Mouse (Mus musculus) midbrain, embryonic 12.5 days (tissue): ENCODE data around the gene Zfp704. TPM values are rescaled to one million over a fixed set of nuclear protein-coding genes. Genes with fewer than 3 reads are reported as not detected.

Experiments used
- ATAC-seq: fragments of 200-750 bp; cut with Nextera tagmentation; 2 replicates; pipeline ENCODE4 v1.8.0; 2017; ENCODE audit warnings: low read depth, moderate TSS enrichment, moderate library complexity; ENCODE audit not compliant: low FRiP score
- H3K27ac ChIP-seq: fragments of 300-500 bp; sonication (generic); replicated peaks from 2 replicates; pipeline ENCODE4 v1.5.1; 2016; ENCODE audit warnings: mild to moderate bottlenecking
- H3K27me3 ChIP-seq: fragments of 300-500 bp; sonication (generic); 2 replicates; pipeline ENCODE4 v1.6.1; 2016; ENCODE audit warnings: mild to moderate bottlenecking
- H3K36me3 ChIP-seq: fragments of 300-500 bp; sonication (generic); 2 replicates; pipeline ENCODE4 v1.6.1; 2016
- H3K4me1 ChIP-seq: fragments of 300-500 bp; sonication (generic); 2 replicates; pipeline ENCODE4 v1.6.1; 2016
- H3K4me2 ChIP-seq: fragments of 300-500 bp; sonication (generic); replicated peaks from 2 replicates; pipeline ENCODE4 v1.6.1; 2016; ENCODE audit warnings: mild to moderate bottlenecking, moderate library complexity
- H3K4me3 ChIP-seq: fragments of 300-500 bp; sonication (generic); 2 replicates; pipeline ENCODE4 v1.5.1; 2016; ENCODE audit warnings: mild to moderate bottlenecking
- H3K9ac ChIP-seq: fragments of 300-500 bp; sonication (generic); replicated peaks from 2 replicates; pipeline ENCODE4 v1.6.1; 2016; ENCODE audit warnings: mild to moderate bottlenecking, moderate library complexity
- H3K9me3 ChIP-seq: fragments of 300-500 bp; sonication (generic); 2 replicates; pipeline ENCODE4 v1.6.1; 2016; ENCODE audit warnings: mild to moderate bottlenecking
- WGBS: fragments of 180-500 bp; shearing (Covaris S2); methylation state at CpG from one replicate; pipeline ENCODE4 v1.1.7; 2016; 5-methylcytosine and 5-hydroxymethylcytosine counted together
- polyA plus RNA-seq: library from polyadenylated mRNA; unstranded; fragments of >200 nt; fragmentation: Nextera tagmentation; extraction: Ambion mirVana; gene quantifications from 2 replicates; pipeline ENCODE4 v1.2.1, GENCODE M21; 2016

Gene Zfp704
- polyA plus RNA-seq, 1 experiment from 2014 or later: 6.9 TPM

GRCm38 (mm10) chr3:9593832-9594231 lies 16.1 kb downstream of the Zfp704 start:
- H3K36me3 ChIP-seq: no peaks in the 10 kb centered on the region
- H3K27me3 ChIP-seq: no peaks in the 10 kb centered on the region
- WGBS: 79% methylated on average over 2 of the region's 2 CpGs
- no peak overlapping the region for H3K9ac ChIP-seq
- H3K27ac ChIP-seq: no peak overlapping the region
- H3K4me3 ChIP-seq: no peak overlapping the region
- no peaks in the 10 kb centered on the region for H3K9me3 ChIP-seq
- no peaks in the 10 kb centered on the region; the same call in 1 of the 2 replicates for H3K4me1 ChIP-seq
- H3K4me2 ChIP-seq: no peak overlapping the region
- ATAC-seq: no peak

GRCm38 (mm10) chr3:9591416-9592110 lies 18.3 kb downstream of the Zfp704 start:
- no peak for ATAC-seq
- no peak overlapping the region for H3K4me2 ChIP-seq
- no peaks in the 10 kb centered on the region for H3K9me3 ChIP-seq
- H3K9ac ChIP-seq: no peak overlapping the region
- WGBS: 93% methylated on average over 8 of the region's 8 CpGs
- H3K4me1 ChIP-seq: no peaks in the 10 kb centered on the region
- no peaks in the 10 kb centered on the region for H3K27me3 ChIP-seq
- no peaks in the 10 kb centered on the region for H3K36me3 ChIP-seq
- no peak overlapping the region for H3K4me3 ChIP-seq
- H3K27ac ChIP-seq: no peak overlapping the region

- Histone ChIP-seq H3K36me3 (no peaks in the 10 kb centered on the region), H3K27ac (no peak overlapping the region), H3K9ac (no peak overlapping the region), H3K27me3 (no peaks in the 10 kb centered on the region), H3K4me2 (no peak overlapping the region), H3K4me3 (no peak overlapping the region), H3K4me1 (no peaks in the 10 kb centered on the region), H3K9me3 (no peaks in the 10 kb centered on the region)
- 93% methylated on average over 4 of the region's 4 CpGs for WGBS
- no peak for ATAC-seq
These were observed 21.2 kb downstream of the Zfp704 start for GRCm38 (mm10) chr3:9588635-9589034.

- H3K4me2 ChIP-seq: no peak overlapping the region
These were observed 22.6 kb downstream of the Zfp704 start for GRCm38 (mm10) chr3:9587304-9587703.

GRCm38 (mm10) chr3:9583516-9583915 lies 26.4 kb downstream of the Zfp704 start:
- Histone ChIP-seq H3K9me3 (no peaks in the 10 kb centered on the region), H3K4me3 (no peak overlapping the region), H3K27ac (no peak overlapping the region), H3K9ac (no peak overlapping the region), H3K4me1 (no peaks in the 10 kb centered on the region), H3K36me3 (no peaks in the 10 kb centered on the region), H3K27me3 (no peaks in the 10 kb centered on the region), H3K4me2 (no peak overlapping the region)
- 89% methylated on average over 2 of the region's 2 CpGs for WGBS
- no peak for ATAC-seq

More at GRCm38 (mm10) chr3:9587304-9587703, 22.6 kb downstream of the Zfp704 start:
- WGBS: 95% methylated on average over 7 of the region's 7 CpGs
- Histone ChIP-seq H3K27me3 (no peaks in the 10 kb centered on the region), H3K36me3 (no peaks in the 10 kb centered on the region), H3K9me3 (no peaks in the 10 kb centered on the region), H3K27ac (no peak overlapping the region), H3K4me3 (no peak overlapping the region), H3K9ac (no peak overlapping the region), H3K4me1 (no peaks in the 10 kb centered on the region)
- no peak for ATAC-seq

DNA sequence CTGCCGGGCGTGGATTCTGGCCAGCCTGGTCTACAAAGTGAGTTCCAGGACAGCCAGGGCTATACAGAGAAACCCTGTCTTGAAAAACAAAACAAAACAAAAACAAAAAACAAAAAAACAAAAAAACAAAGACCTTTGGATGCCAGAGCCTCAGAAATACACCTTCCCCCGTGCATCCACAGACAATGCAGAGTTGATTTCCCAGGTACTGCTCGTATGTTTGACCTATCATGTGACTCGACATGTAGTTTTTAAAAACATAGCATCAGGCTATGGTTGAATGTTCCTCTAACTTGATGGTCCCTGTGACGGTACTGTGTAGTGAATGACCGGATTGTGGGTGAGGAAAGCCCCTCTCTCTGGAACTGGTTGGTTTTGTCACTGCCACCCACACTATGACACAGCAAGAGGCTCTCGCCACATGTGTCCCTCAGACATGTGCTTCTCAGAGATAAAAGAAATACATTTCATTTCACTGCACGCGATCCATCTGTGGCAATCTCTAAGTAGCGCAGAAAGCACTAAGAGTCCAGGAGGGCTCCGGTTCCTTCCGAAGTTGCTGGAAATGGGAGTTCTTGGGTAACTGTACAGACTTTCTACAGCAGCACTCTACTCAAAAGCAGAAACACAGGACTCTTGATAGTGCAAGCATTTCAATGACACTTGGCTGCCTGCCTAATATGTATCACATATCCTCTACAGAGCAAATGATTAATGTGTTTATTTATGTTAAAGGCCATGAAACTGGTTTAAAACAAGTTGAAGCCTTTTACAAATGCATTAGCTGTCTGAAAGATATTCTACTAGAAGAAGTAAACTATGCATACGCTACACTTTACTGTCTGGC lies 28.7 kb downstream of the Zfp704 start:
- no peak overlapping the region for H3K4me2 ChIP-seq
- no peaks in the 10 kb centered on the region for H3K9me3 ChIP-seq
- ATAC-seq: no peak
- H3K36me3 ChIP-seq: no peaks in the 10 kb centered on the region
- H3K4me1 ChIP-seq: peaks cover 1% of the 10 kb centered on the region; the same call in 1 of the 2 replicates
- H3K27ac ChIP-seq: no peak overlapping the region
- H3K9ac ChIP-seq: no peak overlapping the region
- no peaks in the 10 kb centered on the region for H3K27me3 ChIP-seq
- WGBS: 95% methylated on average over 14 of the region's 14 CpGs
- H3K4me3 ChIP-seq: no peak overlapping the region

DNA sequence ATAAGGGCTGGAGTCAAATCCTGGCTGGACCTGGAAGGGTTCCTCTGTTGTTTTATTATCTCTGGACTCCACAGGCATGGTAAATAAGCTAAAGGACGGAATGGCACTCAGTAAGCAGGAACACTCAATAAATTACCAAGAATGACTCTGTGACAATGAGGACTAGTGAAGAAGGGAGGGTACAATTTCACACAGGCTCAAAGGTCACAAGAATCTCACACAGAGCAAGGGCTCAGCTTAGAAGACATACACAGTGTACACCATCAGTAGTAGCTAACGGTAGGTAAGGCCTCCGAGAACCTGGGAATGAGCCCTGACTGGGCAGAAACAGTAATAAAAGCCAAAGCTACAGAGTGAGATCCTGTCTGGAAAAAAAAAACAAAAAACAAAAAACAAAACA lies 29.8 kb downstream of the Zfp704 start:
- Histone ChIP-seq H3K9ac (no peak overlapping the region), H3K4me1 (peaks cover 5% of the 10 kb centered on the region; the same call in 1 of the 2 replicates), H3K9me3 (no peaks in the 10 kb centered on the region), H3K4me2 (no peak overlapping the region), H3K4me3 (no peak overlapping the region), H3K27ac (no peak overlapping the region), H3K27me3 (no peaks in the 10 kb centered on the region), H3K36me3 (no peaks in the 10 kb centered on the region)
- ATAC-seq: no peak
- WGBS: 78% methylated on average over 3 of the region's 3 CpGs

GRCm38 (mm10) chr3:9579028-9579643 lies 30.7 kb downstream of the Zfp704 start:
- no peak for ATAC-seq
- no peaks in the 10 kb centered on the region for H3K27me3 ChIP-seq
- no peak overlapping the region for H3K9ac ChIP-seq
- peaks cover 15% of the 10 kb centered on the region for H3K4me1 ChIP-seq
- H3K4me2 ChIP-seq: no peak overlapping the region
- no peaks in the 10 kb centered on the region for H3K36me3 ChIP-seq
- H3K9me3 ChIP-seq: no peaks in the 10 kb centered on the region
- no peak overlapping the region for H3K27ac ChIP-seq
- 76% methylated on average over 4 of the region's 4 CpGs for whole genome bisulfite sequencing
- H3K4me3 ChIP-seq: no peak overlapping the region

DNA sequence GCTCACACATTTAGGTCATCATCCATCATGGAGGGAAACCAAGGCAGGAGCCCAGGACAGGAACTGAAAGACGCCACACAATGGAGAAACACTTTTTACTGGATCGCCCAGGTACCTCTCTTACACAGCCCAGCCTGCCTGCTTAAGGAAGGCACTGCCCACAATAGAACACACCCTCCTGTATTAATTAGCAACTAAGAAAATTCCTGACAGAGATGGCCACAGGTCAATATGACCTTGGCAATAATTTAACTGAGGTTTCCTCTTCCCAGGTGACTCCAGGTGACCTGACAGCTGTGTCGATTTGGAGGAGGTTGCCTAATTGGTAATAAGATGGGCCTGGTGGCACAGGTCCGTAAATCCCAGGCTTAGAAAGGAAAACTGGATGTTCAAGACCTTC lies 33.0 kb downstream of the Zfp704 start:
- no peak overlapping the region for H3K4me2 ChIP-seq
- 91% methylated on average over 4 of the region's 4 CpGs for WGBS
- H3K27ac ChIP-seq: no peak overlapping the region
- no peak for ATAC-seq
- no peaks in the 10 kb centered on the region for H3K36me3 ChIP-seq
- H3K4me1 ChIP-seq: peaks cover 17% of the 10 kb centered on the region
- H3K4me3 ChIP-seq: no peak overlapping the region
- no peaks in the 10 kb centered on the region for H3K9me3 ChIP-seq
- H3K9ac ChIP-seq: no peak overlapping the region
- H3K27me3 ChIP-seq: no peaks in the 10 kb centered on the region

DNA sequence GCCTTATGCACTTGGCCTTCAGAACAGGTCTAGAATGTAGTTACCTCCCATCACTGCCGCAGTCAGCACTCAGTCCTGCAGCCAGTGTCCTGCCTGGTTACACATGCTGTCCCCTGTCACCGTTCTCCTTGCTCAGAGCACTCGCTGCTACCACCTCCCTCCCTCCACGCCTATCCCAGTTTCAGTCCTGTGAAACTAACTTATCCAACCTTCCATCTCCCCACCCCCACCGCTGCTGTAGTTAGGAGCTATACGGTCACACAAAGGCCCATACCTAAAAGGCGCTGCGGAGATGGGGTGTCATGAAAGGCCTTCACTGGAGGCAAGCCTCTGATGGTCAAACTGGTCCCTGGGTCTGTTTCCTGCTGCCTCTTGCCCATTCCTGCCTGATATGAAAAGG lies 35.6 kb downstream of the Zfp704 start:
- Histone ChIP-seq H3K9me3 (no peaks in the 10 kb centered on the region), H3K9ac (no peak overlapping the region), H3K4me2 (no peak overlapping the region), H3K27me3 (no peaks in the 10 kb centered on the region), H3K4me3 (no peak overlapping the region), H3K27ac (no peak overlapping the region), H3K36me3 (no peaks in the 10 kb centered on the region), H3K4me1 (peaks cover 17% of the 10 kb centered on the region)
- 56% methylated on average over 8 of the region's 8 CpGs for WGBS
- no peak for ATAC-seq

DNA sequence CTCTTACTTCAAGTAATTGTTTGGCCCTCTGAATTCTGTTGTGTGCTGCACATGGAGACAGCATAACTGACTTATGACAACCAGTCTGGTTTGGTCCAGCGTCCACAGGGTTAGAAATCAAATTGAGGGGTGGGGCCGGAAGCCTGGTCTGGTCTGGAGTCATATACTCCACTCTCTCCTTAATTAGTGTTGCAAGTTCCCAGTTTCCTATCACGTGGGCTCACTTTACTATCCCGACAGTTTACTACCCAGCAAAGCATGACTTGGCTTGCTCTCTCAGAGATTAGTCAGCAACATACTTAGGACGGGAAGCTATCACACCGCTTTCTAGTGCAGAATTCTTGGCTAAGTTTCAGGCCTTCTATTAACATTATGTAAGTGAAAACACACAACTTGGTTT lies 36.3 kb downstream of the Zfp704 start:
- 71% methylated on average over 6 of the region's 6 CpGs for WGBS
- H3K4me3 ChIP-seq: no peak overlapping the region
- no peak overlapping the region for H3K9ac ChIP-seq
- no peaks in the 10 kb centered on the region for H3K36me3 ChIP-seq
- no peak overlapping the region for H3K4me2 ChIP-seq
- H3K27ac ChIP-seq: no peak overlapping the region
- H3K9me3 ChIP-seq: no peaks in the 10 kb centered on the region
- no peak for ATAC-seq
- no peaks in the 10 kb centered on the region for H3K27me3 ChIP-seq
- peaks cover 18% of the 10 kb centered on the region for H3K4me1 ChIP-seq

- no peak overlapping the region for H3K4me3 ChIP-seq
- H3K9ac ChIP-seq: no peak overlapping the region
- H3K27me3 ChIP-seq: no peaks in the 10 kb centered on the region
- H3K9me3 ChIP-seq: no peaks in the 10 kb centered on the region
- ATAC-seq: no peak
- no peak overlapping the region for H3K4me2 ChIP-seq
- WGBS: 95% methylated on average over 8 of the region's 8 CpGs
- H3K36me3 ChIP-seq: no peaks in the 10 kb centered on the region
- peaks cover 30% of the 10 kb centered on the region for H3K4me1 ChIP-seq
- no peak overlapping the region for H3K27ac ChIP-seq
These were observed 37.6 kb downstream of the Zfp704 start for GRCm38 (mm10) chr3:9572261-9572660.
